Mouse (Mus musculus): ENCODE measurements around the gene Stat5b. TPM values are rescaled to one million over a fixed set of nuclear protein-coding genes. Genes with fewer than 3 reads are reported as not detected.
A peak's percentile ranks its signal among the peaks of the same experiment; 100 is the strongest.

Gene Stat5b
- polyA plus RNA-seq, 1 experiment from 2014 or later = 46.0 TPM

- Histone ChIP-seq H3K27ac (ENCODE audit: low read depth, low read length) (peak overlapping the region; percentile 70), H3K4me3 (ENCODE audit: low read depth, low read length) (no peak overlapping the region), H3K9me3 (ENCODE audit: control insufficient read depth, low read length) (no peaks in the 10 kb centered on the region), H3K9ac (ENCODE audit: low read depth, low read length) (no peak overlapping the region), H3K36me3 (ENCODE audit: control insufficient read depth, insufficient read depth, low read length) (peaks cover 13% of the 10 kb centered on the region), H3K4me2 (no peak overlapping the region), H3K4me1 (replicated peaks; ENCODE audit: control insufficient read depth, insufficient read depth, low read length) (peaks cover 28% of the 10 kb centered on the region), H3K27me3 (replicated peaks; ENCODE audit: control insufficient read depth, insufficient read depth, low read length) (no peaks in the 10 kb centered on the region)
- ATAC-seq (replicated peaks; ENCODE audit: low FRiP score) (peak; percentile 81), DNase-seq (ENCODE audit: low spot score) (no peak)
- WGBS = 50% methylated on average over 15 of the region's 15 CpGs
Measured at GRCm38 (mm10) chr11:100879321-100880078, 29.0 kb upstream of the Stat5b start.

GRCm38 (mm10) chr11:100875761-100876160 is 25.2 kb upstream of the Stat5b start:
- 83% methylated on average over 3 of the region's 3 CpGs for WGBS
- no peak overlapping the region for H3K4me3 ChIP-seq (ENCODE audit: low read depth, low read length)
- no peak overlapping the region for H3K4me2 ChIP-seq
- H3K36me3 ChIP-seq (ENCODE audit: control insufficient read depth, insufficient read depth, low read length) = peaks cover 13% of the 10 kb centered on the region
- no peaks in the 10 kb centered on the region for H3K9me3 ChIP-seq (ENCODE audit: control insufficient read depth, low read length)
- peaks cover 21% of the 10 kb centered on the region for H3K4me1 ChIP-seq (replicated peaks; ENCODE audit: control insufficient read depth, insufficient read depth, low read length)
- H3K9ac ChIP-seq (ENCODE audit: low read depth, low read length) = no peak overlapping the region
- ATAC-seq (replicated peaks; ENCODE audit: low FRiP score) = no peak
- H3K27ac ChIP-seq (ENCODE audit: low read depth, low read length) = no peak overlapping the region
- DNase-seq (ENCODE audit: low spot score) = no peak
- H3K27me3 ChIP-seq (replicated peaks; ENCODE audit: control insufficient read depth, insufficient read depth, low read length) = no peaks in the 10 kb centered on the region

GRCm38 (mm10) chr11:100870968-100871350 is 20.4 kb upstream of the Stat5b start:
- ATAC-seq (replicated peaks; ENCODE audit: low FRiP score) (no peak), DNase-seq (ENCODE audit: low spot score) (no peak)
- Histone ChIP-seq H3K4me1 (replicated peaks; ENCODE audit: control insufficient read depth, insufficient read depth, low read length) (no peaks in the 10 kb centered on the region), H3K4me3 (ENCODE audit: low read depth, low read length) (no peak overlapping the region), H3K9me3 (ENCODE audit: control insufficient read depth, low read length) (no peaks in the 10 kb centered on the region), H3K27me3 (replicated peaks; ENCODE audit: control insufficient read depth, insufficient read depth, low read length) (no peaks in the 10 kb centered on the region), H3K4me2 (no peak overlapping the region), H3K27ac (ENCODE audit: low read depth, low read length) (no peak overlapping the region), H3K36me3 (ENCODE audit: control insufficient read depth, insufficient read depth, low read length) (no peaks in the 10 kb centered on the region), H3K9ac (ENCODE audit: low read depth, low read length) (no peak overlapping the region)
- 76% methylated on average over 8 of the region's 8 CpGs for WGBS

GRCm38 (mm10) chr11:100870256-100870967 is 19.9 kb upstream of the Stat5b start:
- no peak overlapping the region for H3K4me3 ChIP-seq (ENCODE audit: low read depth, low read length)
- H3K36me3 ChIP-seq (ENCODE audit: control insufficient read depth, insufficient read depth, low read length) = no peaks in the 10 kb centered on the region
- DNase-seq (ENCODE audit: low spot score) (no peak), ATAC-seq (replicated peaks; ENCODE audit: low FRiP score) (no peak)
- no peaks in the 10 kb centered on the region for H3K27me3 ChIP-seq (replicated peaks; ENCODE audit: control insufficient read depth, insufficient read depth, low read length)
- H3K27ac ChIP-seq (ENCODE audit: low read depth, low read length) = no peak overlapping the region
- H3K9me3 ChIP-seq (ENCODE audit: control insufficient read depth, low read length) = no peaks in the 10 kb centered on the region
- no peaks in the 10 kb centered on the region for H3K4me1 ChIP-seq (replicated peaks; ENCODE audit: control insufficient read depth, insufficient read depth, low read length)
- no peak overlapping the region for H3K4me2 ChIP-seq
- 86% methylated on average over 10 of the region's 10 CpGs for WGBS
- H3K9ac ChIP-seq (ENCODE audit: low read depth, low read length) = no peak overlapping the region

DNA sequence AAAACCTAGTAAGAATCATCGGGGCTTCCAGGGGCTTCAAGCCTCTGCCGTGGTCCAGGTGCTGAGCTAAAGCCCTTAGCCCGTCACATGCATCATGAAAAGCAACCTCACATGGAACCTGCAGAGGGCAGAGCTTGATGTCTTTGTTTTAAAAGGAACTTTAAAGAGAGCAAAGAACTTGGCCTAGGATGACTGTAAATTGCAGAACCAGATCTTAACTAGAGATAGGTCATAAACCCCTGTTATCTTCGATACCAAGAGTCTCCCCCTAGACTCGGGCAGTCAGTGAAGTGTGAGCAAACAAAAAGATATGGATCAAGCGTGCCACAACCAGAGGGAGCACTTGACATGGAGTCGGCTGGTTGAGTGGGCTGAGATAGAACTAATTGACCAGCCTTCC is 15.1 kb upstream of the Stat5b start:
- H3K4me2 ChIP-seq = no peak overlapping the region
- no peak overlapping the region for H3K27ac ChIP-seq (ENCODE audit: low read depth, low read length)
- no peaks in the 10 kb centered on the region for H3K9me3 ChIP-seq (ENCODE audit: control insufficient read depth, low read length)
- peaks cover 5% of the 10 kb centered on the region for H3K4me1 ChIP-seq (replicated peaks; ENCODE audit: control insufficient read depth, insufficient read depth, low read length)
- WGBS = 61% methylated on average over 7 of the region's 7 CpGs
- ATAC-seq (replicated peaks; ENCODE audit: low FRiP score) (no peak), DNase-seq (ENCODE audit: low spot score) (no peak)
- H3K9ac ChIP-seq (ENCODE audit: low read depth, low read length) = no peak overlapping the region
- no peaks in the 10 kb centered on the region for H3K36me3 ChIP-seq (ENCODE audit: control insufficient read depth, insufficient read depth, low read length)
- no peaks in the 10 kb centered on the region for H3K27me3 ChIP-seq (replicated peaks; ENCODE audit: control insufficient read depth, insufficient read depth, low read length)
- H3K4me3 ChIP-seq (ENCODE audit: low read depth, low read length) = no peak overlapping the region

- Histone ChIP-seq H3K4me1 (replicated peaks; ENCODE audit: control insufficient read depth, insufficient read depth, low read length) (peaks cover 10% of the 10 kb centered on the region), H3K36me3 (ENCODE audit: control insufficient read depth, insufficient read depth, low read length) (no peaks in the 10 kb centered on the region)
Measured at GRCm38 (mm10) chr11:100863141-100863540, 12.6 kb upstream of the Stat5b start.

DNA sequence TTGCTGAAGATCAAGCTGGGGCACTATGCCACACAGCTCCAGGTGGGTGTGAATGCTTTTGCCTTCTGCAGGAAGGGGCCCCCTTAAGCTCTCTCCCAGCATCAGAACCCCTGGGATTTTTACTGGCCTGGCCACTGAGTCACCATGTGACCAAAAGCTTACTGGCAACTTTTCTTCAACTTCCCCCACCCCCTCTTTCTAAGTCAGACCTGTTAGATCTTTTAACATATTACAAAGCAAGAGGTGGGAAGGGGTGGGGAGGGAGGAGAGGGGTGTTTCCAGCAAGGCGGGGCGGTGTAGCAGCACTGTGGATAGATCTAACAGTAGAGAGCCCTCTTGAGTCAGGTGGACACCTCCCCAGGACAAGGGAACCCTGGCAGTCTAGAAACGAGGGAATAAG is 11.3 kb upstream of the Stat5b start:
- H3K27ac ChIP-seq (ENCODE audit: low read depth, low read length) = no peak overlapping the region
- DNase-seq (ENCODE audit: low spot score) = no peak
- no peaks in the 10 kb centered on the region for H3K9me3 ChIP-seq (ENCODE audit: control insufficient read depth, low read length)
- peak overlapping the region; percentile 69 for H3K4me2 ChIP-seq
- no peaks in the 10 kb centered on the region for H3K36me3 ChIP-seq (ENCODE audit: control insufficient read depth, insufficient read depth, low read length)
- 45% methylated on average over 3 of the region's 3 CpGs for WGBS
- no peak for ATAC-seq (replicated peaks; ENCODE audit: low FRiP score)
- H3K4me3 ChIP-seq (ENCODE audit: low read depth, low read length) = peak overlapping the region; percentile 56; the same call in 1 of the 2 replicates
- H3K4me1 ChIP-seq (replicated peaks; ENCODE audit: control insufficient read depth, insufficient read depth, low read length) = peaks cover 10% of the 10 kb centered on the region
- no peak overlapping the region for H3K9ac ChIP-seq (ENCODE audit: low read depth, low read length)
- peaks cover 3% of the 10 kb centered on the region; the same call in 1 of the 2 replicates for H3K27me3 ChIP-seq (replicated peaks; ENCODE audit: control insufficient read depth, insufficient read depth, low read length)

More at GRCm38 (mm10) chr11:100863141-100863540, 12.6 kb upstream of the Stat5b start:
- Histone ChIP-seq H3K27me3 (replicated peaks; ENCODE audit: control insufficient read depth, insufficient read depth, low read length) (no peaks in the 10 kb centered on the region), H3K9ac (ENCODE audit: low read depth, low read length) (no peak overlapping the region), H3K9me3 (ENCODE audit: control insufficient read depth, low read length) (no peaks in the 10 kb centered on the region), H3K27ac (ENCODE audit: low read depth, low read length) (no peak overlapping the region), H3K4me2 (no peak overlapping the region), H3K4me3 (ENCODE audit: low read depth, low read length) (no peak overlapping the region)
- whole genome bisulfite sequencing = 90% methylated on average over 10 of the region's 10 CpGs
- no peak for ATAC-seq (replicated peaks; ENCODE audit: low FRiP score)
- DNase-seq (ENCODE audit: low spot score) = no peak

DNA sequence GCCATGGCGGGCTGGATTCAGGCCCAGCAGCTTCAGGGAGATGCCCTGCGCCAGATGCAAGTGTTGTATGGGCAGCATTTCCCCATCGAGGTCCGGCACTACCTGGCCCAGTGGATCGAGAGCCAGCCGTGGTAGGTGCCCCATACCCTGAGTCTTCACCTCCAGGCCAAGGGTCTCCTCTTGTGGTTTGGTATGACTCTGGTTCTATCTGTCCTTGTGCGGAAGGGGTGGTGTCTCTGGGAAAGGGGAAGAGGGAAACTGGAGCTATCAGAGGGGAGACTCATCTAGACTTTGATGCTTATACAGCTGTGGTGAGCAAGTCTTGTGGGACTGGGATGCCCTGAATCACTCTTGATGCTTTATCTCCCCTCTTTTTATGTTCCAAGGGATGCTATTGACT is 10.8 kb upstream of the Stat5b start:
- DNase-seq (ENCODE audit: low spot score) (no peak), ATAC-seq (replicated peaks; ENCODE audit: low FRiP score) (no peak)
- Histone ChIP-seq H3K9ac (ENCODE audit: low read depth, low read length) (peak overlapping the region; percentile 68), H3K27me3 (replicated peaks; ENCODE audit: control insufficient read depth, insufficient read depth, low read length) (peaks cover 3% of the 10 kb centered on the region; the same call in 1 of the 2 replicates), H3K9me3 (ENCODE audit: control insufficient read depth, low read length) (no peaks in the 10 kb centered on the region), H3K4me2 (peak overlapping the region; percentile 69), H3K27ac (ENCODE audit: low read depth, low read length) (0 out of 2 replicates have a peak overlapping the region, but pooled peaks have one; percentile 8), H3K4me3 (ENCODE audit: low read depth, low read length) (peak overlapping the region; percentile 56), H3K36me3 (ENCODE audit: control insufficient read depth, insufficient read depth, low read length) (no peaks in the 10 kb centered on the region), H3K4me1 (replicated peaks; ENCODE audit: control insufficient read depth, insufficient read depth, low read length) (peaks cover 10% of the 10 kb centered on the region)
- WGBS = 44% methylated on average over 7 of the region's 7 CpGs

All from liver, embryonic 11.5 days (tissue).